Mouse (Mus musculus) frontal cortex, adult (tissue): ENCODE data around the gene Kat6b.

Experiments
- ATAC-seq: cut with Nextera tagmentation; 2 replicates; pipeline ENCODE4 v1.9.2; 2017; ENCODE audit warnings: mild to moderate bottlenecking, moderate library complexity, mixed read lengths; ENCODE audit not compliant: low TSS enrichment

Gene Kat6b

DNA sequence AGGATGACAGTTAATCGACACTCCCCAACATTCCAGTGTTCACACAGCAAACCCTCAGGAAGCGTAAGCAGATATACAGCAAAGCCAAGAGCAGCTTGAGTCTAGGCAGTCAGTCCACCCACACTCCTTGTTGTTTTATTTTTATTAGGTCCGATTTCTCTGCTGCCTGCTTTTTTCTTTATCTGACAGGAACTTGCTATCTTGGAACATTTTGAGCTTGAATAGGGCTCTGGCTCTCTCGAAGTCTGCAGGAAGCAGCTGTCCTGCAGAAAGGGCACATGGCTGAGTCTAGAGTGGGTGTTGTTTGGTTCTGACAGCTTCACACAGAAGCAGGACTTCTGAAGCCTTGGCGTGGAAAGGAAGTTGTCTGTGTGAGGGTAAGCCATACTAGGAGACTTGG is 222.0 kb downstream of the Kat6b start:
- ATAC-seq: peak; percentile 25; the same call in 1 of the 2 replicates

- no peak for ATAC-seq
Measured at GRCm38 (mm10) chr14:21705462-21705861, 224.2 kb downstream of the Kat6b start.

GRCm38 (mm10) chr14:21706759-21707571 is 225.7 kb downstream of the Kat6b start:
- ATAC-seq: peak; percentile 64

DNA sequence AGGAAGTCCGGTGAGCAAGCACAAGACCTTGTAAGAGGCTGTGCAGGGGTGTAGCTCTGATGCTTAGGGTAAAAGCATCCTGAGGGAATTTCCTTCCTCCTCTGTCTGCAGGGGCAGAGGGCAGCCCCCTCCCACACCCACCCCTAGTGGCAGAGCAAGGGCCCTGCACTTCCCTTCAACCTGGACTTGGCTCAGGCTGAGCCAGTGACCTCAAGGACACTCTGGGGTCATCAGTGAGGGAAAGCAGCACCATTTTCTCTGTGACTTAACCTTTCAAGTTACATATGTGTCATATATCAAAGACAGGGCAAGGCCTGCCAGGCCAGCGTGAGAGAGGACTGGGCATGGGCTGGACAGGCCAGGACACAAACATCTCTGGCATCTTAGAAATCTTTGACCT is 228.3 kb downstream of the Kat6b start:
- ATAC-seq: no peak

- no peak for ATAC-seq
Measured at GRCm38 (mm10) chr14:21711231-21711630, 230.0 kb downstream of the Kat6b start.

DNA sequence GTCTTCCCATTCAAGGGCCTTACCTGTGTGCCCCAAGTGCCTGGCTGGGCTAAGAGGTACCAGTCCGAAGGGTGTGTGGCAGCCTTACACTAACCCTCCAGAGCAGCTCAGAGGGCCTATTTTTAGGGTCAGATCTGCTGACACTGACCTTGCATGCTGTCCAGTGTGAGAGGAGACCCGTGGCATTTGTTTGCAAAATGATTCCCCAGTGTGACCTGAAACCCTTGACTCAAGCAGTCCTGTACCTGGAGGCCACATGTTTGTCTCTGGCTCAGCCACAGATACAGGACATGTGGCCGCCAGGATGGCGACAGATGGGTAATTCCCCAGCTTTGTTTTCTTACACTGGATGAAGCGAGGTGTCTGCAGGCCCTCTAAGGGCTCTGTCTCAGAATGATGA is 233.3 kb downstream of the Kat6b start, which contains the start of gene Dupd1:
Gene Dupd1 (minus strand): TSS at position 91 of the 400 bp plus-strand sequence.
- no peak for ATAC-seq

DNA sequence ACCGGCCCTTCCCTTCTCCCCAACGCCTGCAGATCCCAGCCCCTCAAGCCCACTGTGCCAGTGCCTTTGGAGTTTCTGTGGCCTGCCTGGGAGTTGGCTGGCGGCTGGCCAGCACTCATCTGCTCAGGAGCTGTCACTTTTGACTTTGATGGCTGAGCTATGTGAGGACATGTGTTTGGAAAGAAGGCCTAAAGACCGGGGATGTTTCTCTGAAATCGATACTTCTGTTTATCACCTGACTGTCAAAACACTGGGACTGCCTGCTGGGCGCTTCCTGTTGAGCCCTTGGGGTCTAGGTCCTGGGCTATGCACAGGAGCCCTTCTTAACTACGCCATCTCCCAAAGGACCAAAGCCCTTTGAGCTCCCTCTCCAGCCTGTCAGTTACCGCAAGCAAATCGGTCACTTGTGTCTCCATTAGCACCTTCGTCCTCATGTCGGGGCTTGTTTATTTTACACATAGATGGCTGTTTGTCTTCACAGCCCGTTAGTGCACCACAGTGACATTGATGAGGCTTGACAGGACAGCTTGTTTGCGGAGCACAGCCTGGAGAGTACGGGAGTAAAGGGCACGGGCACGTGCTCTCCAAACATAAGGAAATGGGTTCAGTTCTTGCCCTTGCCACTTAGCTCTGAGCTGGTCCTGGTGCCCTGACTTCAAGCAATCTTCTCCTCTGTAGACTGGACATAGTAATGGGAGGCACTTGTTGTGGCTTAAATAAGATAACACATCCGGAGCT is 238.6 kb downstream of the Kat6b start:
- ATAC-seq: no peak

DNA sequence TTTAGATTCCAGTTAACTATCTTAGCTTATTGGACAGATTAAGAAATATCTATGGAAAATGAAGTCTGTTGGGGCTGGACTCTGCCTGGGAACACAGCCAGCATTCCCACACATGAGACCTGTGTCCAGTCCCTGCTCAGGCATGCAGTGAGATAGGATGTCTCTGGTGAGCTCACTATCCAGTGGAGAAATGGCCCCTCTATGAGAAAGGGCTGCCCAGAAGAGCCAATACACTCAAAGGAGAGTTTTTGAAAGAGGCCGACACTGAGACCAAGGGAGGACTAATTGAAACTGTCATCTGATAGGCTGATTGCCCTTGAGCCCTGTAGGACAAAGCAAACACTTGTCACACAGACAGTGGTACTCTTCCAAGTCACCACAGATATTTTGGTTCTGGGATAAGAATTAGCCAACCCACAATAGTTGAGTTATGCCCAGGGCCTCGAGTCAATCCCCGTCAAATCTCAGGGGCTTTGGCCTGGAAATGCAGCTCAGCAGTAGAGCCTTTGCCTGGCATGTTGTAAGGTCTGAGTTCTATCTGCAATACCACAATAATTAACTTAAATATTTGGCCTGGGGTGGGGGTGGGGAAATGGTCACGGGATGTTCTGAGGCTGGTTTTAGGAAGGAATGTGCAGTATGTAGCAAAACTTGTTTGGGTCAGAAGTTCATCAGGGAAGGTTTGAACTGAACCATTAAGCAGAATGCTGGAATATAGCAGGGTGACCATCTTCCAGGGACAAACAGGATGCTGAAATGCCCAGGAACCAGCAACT is 239.4 kb downstream of the Kat6b start:
- no peak for ATAC-seq
